Mouse (Mus musculus): ENCODE measurements around the gene Galm. TPM values are rescaled to one million over a fixed set of nuclear protein-coding genes. Genes with fewer than 3 reads are reported as not detected.
A peak's percentile ranks its signal among the peaks of the same experiment; 100 is the strongest.
"Not testable (repeated sequence)": the region's sequence is repeated elsewhere in the genome, so short reads cannot be mapped to it uniquely, and the experiment has no call there.

Gene Galm
- total RNA-seq, 1 experiment from 2014 or later = 27.1 TPM

DNA sequence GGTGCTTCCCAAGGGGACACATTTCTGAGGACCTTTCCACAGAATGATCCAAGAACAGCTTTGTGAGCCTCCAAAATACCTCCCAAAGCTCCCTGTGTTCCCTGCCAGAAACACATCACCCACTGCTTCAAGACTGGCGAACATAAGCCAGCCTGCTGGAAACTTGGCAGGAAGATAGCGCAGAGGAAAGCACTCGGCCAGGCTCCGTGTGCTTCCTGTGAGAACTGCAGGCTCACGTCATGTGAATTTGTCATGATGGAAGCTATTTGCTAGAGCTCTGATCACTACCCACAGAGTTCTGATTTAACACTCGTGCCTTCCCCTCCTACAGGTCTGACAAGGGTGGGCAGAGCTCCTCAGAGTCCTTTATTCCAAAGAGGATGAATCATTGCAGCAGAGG is 38.5 kb downstream of the Galm start:
- DNase-seq = peak; percentile 42

GRCm38 (mm10) chr17:80166346-80166745 is 39.1 kb downstream of the Galm start:
- no peak for DNase-seq

DNA sequence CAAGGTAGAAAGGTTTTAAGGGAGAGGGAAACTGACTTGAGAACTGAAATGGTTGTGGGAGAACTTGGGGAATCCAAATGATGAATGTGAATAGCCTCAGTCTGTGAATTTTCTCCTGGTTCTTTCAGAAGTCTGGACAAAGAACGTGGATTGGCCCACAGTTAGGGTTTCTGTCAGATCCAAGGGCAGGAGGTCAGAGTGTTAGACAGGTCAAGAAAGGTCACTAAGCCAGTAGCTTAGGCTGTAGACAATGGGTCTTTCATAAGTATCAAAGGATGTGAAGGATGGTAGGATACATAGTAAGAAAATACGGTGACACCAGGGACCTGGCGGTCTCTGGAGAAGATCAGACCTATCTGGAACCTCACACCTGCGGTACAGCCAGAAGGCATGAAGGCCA is 40.2 kb downstream of the Galm start:
- no peak for DNase-seq

GRCm38 (mm10) chr17:80167851-80168251 is 40.6 kb downstream of the Galm start:
- peak; percentile 25 for DNase-seq

DNA sequence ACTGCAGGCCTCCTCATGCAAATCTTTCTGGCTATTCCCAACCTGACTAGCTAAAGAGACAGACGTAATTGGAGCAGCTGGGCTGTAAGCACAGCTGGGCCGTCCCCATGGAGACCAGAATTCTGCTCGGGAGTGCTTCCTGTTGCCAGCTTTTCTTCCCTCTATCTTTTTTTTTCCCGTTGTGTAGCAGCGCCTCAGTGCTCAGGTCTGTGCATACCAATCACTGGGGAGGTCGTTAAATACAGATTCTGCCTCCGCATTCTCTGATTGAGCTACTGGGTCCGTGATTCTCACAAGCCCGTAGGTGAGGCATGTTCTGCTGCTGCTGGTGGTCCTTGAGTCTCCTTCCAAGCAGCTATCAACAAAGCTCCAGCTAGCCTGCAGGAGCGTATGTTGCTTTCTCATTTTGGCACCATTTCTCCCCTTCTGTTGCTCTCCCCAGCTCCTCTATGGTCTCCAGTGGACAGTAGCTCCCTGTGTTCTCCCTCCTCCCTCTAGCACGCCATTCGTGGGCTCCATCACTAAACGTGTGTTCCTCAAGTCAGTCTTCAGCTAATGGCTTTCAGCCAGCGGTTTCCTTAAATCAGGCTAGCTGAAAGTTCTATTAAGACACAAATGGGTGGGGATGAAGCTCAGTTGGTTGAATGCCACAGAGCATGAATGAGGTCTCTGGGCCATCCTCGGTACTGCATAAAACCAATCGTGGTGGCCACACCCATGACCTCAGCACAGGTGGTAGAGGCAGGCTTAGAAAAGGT is 41.3 kb downstream of the Galm start:
- DNase-seq = peak; percentile 40

GRCm38 (mm10) chr17:80169792-80170191 is 42.5 kb downstream of the Galm start:
- no peak for DNase-seq

- no peak for DNase-seq
These were observed 43.7 kb downstream of the Galm start for GRCm38 (mm10) chr17:80170951-80171350.

- DNase-seq = no peak
These were observed 44.7 kb downstream of the Galm start for GRCm38 (mm10) chr17:80171948-80172347.

- no peak for DNase-seq
These were observed 45.5 kb downstream of the Galm start for GRCm38 (mm10) chr17:80172761-80173160.

GRCm38 (mm10) chr17:80173708-80174107 is 46.4 kb downstream of the Galm start:
- no peak for DNase-seq

DNA sequence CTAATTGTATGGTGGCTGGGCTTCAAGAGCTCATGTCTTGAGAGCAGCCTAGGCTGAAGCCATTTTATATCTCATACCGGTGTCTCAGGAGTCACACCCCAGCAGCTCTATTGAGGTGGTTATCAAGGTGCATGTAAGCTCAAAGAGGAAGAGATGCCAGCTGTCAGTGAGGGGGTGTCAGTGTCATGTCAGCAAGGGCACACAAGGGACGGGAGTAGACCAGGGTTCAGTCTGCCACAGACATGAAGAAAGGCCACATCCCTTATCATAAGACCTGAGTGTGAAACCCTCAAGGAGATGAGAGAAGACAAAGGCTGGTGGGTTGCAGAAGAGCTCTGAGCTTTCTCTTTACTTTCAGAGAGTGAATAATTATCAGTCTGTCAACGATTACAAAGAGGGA is 46.9 kb downstream of the Galm start:
- DNase-seq = no peak

GRCm38 (mm10) chr17:80174699-80175385 is 47.6 kb downstream of the Galm start:
- DNase-seq = no peak

DNA sequence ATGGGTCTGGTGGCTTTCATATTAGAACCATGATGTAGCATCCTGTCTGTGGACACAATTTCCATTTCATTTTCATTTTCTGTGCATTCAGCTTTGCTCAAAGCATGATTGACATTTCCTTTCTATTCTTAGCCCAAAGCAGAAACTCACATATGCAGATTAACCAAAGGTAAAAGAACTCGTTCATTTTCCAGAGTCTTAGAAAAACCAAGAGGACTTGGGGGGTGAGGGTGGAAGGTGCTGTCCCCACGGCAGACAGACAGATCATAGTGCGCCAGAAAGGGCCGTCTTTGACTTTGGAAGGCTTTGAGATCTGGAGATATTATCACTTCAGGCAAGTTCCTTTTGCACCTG is 48.1 kb downstream of the Galm start:
- DNase-seq = no peak

- DNase-seq = no peak
These were observed 48.7 kb downstream of the Galm start for GRCm38 (mm10) chr17:80175966-80176365.

DNA sequence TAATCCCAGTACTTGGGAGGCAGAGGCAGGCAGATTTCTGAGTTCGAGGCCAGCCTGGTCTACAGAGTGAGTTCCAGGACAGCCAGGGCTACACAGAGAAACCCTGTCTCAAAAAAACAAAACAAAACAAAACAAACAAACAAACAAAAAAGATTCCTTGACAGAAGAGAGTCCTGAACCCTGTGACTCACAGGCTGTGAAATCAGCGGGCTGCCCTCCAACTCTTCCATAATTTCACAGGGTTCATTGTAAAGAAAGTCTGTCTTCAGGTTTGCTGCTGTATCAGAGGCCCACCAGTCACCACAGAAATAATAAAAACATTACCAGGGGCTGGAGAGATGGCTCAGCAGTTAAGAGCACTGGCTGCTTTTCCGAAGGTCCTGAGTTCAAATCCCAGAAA is 51.6 kb downstream of the Galm start:
- not testable (repeated sequence) for DNase-seq

DNA sequence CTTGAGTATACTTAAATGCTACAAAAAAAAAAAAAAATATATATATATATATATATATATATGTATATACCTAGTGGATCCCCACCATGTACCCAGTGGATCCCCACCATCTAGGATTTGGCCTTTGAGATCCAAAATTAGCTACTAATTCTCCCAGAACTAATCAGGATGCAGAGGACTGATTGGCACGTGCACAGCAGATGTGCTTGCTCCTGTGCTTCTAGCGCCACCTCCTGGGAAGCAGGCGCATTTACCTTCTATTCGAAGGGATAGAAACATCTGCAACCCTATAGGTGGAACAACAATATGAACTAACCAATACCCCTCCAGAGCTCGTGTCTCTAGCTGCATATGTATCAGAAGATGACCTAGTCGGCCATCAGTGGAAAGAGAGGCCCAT is 52.7 kb downstream of the Galm start:
- peak; percentile 85 for DNase-seq

- DNase-seq = no peak
These were observed 53.2 kb downstream of the Galm start for GRCm38 (mm10) chr17:80180468-80180867.

DNA sequence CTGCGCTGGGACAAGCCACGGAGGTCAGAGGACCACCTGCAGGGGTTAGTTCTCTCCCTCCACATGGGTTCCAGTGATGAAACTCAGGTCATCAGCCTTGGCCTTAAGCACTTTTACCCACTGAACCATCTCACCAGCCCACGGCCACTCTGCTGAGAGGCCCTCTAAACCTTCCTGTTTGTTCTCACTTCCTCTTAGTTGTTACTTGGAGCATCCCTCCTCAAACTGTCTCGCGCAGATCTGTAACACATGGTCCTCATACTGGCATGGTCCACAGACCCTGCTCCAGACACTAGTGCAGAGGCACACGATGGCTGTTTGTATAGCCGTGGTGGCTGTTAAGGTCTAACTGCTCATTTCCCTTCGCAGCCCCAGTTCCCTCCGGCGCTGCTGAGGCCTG is 56.3 kb downstream of the Galm start:
- no peak for DNase-seq

GRCm38 (mm10) chr17:80193075-80193474 is 65.8 kb downstream of the Galm start:
- DNase-seq = no peak

DNA sequence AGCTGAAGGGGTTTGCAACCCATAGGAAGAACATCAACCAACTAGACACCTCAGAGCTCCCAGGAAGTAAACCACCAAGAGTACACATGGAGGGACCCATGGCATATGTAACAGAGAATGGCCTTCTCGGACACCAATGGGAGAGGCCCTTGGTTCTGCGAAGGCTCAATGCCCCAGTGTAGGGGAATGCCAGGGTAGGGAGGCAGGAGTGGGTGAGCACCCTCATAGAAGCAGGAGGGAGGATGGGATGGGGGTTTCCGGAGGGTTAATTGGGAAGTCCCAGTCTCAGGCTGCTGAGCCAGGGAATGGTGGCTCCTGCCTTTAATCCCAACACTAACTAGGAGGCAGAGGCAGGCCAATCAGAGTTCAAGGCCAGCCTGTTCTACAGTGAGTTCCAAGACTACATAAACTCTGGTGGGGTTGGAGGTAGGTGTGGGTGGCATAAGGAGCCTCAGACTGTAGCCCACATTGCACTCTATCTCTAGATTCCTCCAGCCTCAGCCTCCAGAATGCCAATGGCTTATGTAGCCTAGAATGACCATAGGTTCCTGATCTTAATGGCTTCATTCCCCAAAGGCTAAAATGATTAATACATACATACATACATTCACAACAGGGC is 72.0 kb downstream of the Galm start:
- DNase-seq = no peak

GRCm38 (mm10) chr17:80205657-80206056 is 78.4 kb downstream of the Galm start:
- no peak for DNase-seq

DNA sequence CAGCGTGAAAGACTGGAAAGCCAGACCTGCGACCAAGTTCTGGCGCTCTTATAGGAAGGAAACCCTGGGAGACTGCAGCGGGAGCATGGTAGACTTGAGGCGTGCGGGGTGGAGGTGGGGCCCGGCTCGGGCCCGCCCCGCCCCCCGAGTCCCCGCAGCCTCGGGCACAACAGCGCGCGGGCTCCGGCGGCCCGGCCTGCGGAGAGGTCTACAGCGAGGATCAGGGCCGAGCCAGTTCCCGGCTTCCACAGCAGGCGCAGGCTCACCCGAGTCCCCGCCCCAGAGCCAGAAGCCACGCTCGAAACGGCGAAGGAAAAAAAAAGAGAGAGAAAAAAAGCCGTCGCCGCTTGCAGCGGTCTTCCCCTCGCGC is 79.0 kb downstream of the Galm start:
- peak; percentile 79 for DNase-seq
